Mouse (Mus musculus): ENCODE data around the gene Bcan. TPM values are rescaled to one million over a fixed set of nuclear protein-coding genes. Genes with fewer than 3 reads are reported as not detected.

Bcan gene
- total and polyA plus RNA-seq, 3 experiments: 0.09 to 0.55 TPM; not detected in 1

GRCm38 (mm10) chr3:87947056-87947810, 52.8 kb downstream of the Bcan start:
- Histone ChIP-seq H3K79me2 (replicated peaks; ENCODE audit: control insufficient read depth, insufficient read depth, low read length) (no peaks in the 10 kb centered on the region), H3K27ac (no peak overlapping the region), H3K4me1 (ENCODE audit: control insufficient read depth, insufficient read depth, low read length) (peaks cover 5% of the 10 kb centered on the region), H3K9ac (ENCODE audit: low read depth, low read length) (no peak overlapping the region), H3K27me3 (ENCODE audit: control insufficient read depth, insufficient read depth, low read length) (peaks cover 10% of the 10 kb centered on the region), H3K4me3 (no peak overlapping the region), H3K36me3 (ENCODE audit: control insufficient read depth, insufficient read depth, low read length) (no peaks in the 10 kb centered on the region)
- no peak for DNase-seq
- TF ChIP-seq POLR2A (IDR thresholded peaks at IDR 0.05; ENCODE audit: insufficient read depth, low read depth, low read length) (no peak), CTCF (IDR thresholded peaks at IDR 0.05) (no peak), EP300 (IDR thresholded peaks at IDR 0.05; ENCODE audit: insufficient read depth, low read depth, low read length) (no peak)
- intact Hi-C loops (cut with DNase I): no loop called here
- WGBS: 16% methylated on average over 26 of the region's 26 CpGs

- TF ChIP-seq EP300 (IDR thresholded peaks at IDR 0.05; ENCODE audit: insufficient read depth, low read depth, low read length) (no peak), POLR2A (IDR thresholded peaks at IDR 0.05; ENCODE audit: insufficient read depth, low read depth, low read length) (no peak), CTCF (IDR thresholded peaks at IDR 0.05) (no peak)
- Histone ChIP-seq H3K4me3 (no peak overlapping the region), H3K79me2 (replicated peaks; ENCODE audit: control insufficient read depth, insufficient read depth, low read length) (no peaks in the 10 kb centered on the region), H3K27me3 (ENCODE audit: control insufficient read depth, insufficient read depth, low read length) (peaks cover 9% of the 10 kb centered on the region), H3K27ac (no peak overlapping the region), H3K4me1 (ENCODE audit: control insufficient read depth, insufficient read depth, low read length) (peaks cover 5% of the 10 kb centered on the region), H3K36me3 (ENCODE audit: control insufficient read depth, insufficient read depth, low read length) (no peaks in the 10 kb centered on the region), H3K9ac (ENCODE audit: low read depth, low read length) (no peak overlapping the region)
- intact Hi-C loops (cut with DNase I): no loop called here
- DNase-seq: no peak
- 40% methylated on average over 1 of the region's 1 CpGs for WGBS
These were observed 53.5 kb downstream of the Bcan start for GRCm38 (mm10) chr3:87946541-87946860.

- DNase-seq: no peak
- H3K4me1 ChIP-seq (ENCODE audit: control insufficient read depth, insufficient read depth, low read length): peaks cover 5% of the 10 kb centered on the region
- H3K27ac ChIP-seq: no peak overlapping the region
- H3K36me3 ChIP-seq (ENCODE audit: control insufficient read depth, insufficient read depth, low read length): no peaks in the 10 kb centered on the region
- H3K9ac ChIP-seq (ENCODE audit: low read depth, low read length): no peak overlapping the region
- WGBS: 51% methylated on average over 12 of the region's 12 CpGs
- TF ChIP-seq EP300 (IDR thresholded peaks at IDR 0.05; ENCODE audit: insufficient read depth, low read depth, low read length) (no peak), CTCF (IDR thresholded peaks at IDR 0.05) (no peak), POLR2A (IDR thresholded peaks at IDR 0.05; ENCODE audit: insufficient read depth, low read depth, low read length) (no peak)
- H3K27me3 ChIP-seq (ENCODE audit: control insufficient read depth, insufficient read depth, low read length): peaks cover 8% of the 10 kb centered on the region; the same call in 1 of the 2 replicates
- H3K4me3 ChIP-seq: no peak overlapping the region
- no peaks in the 10 kb centered on the region for H3K79me2 ChIP-seq (replicated peaks; ENCODE audit: control insufficient read depth, insufficient read depth, low read length)
- intact Hi-C loops (cut with DNase I): no loop called here
These were observed 54.1 kb downstream of the Bcan start for GRCm38 (mm10) chr3:87945781-87946540.

GRCm38 (mm10) chr3:87944838-87945600, 55.0 kb downstream of the Bcan start:
- Histone ChIP-seq H3K27ac (no peak overlapping the region), H3K79me2 (replicated peaks; ENCODE audit: control insufficient read depth, insufficient read depth, low read length) (no peaks in the 10 kb centered on the region), H3K4me1 (ENCODE audit: control insufficient read depth, insufficient read depth, low read length) (peaks cover 5% of the 10 kb centered on the region), H3K27me3 (ENCODE audit: control insufficient read depth, insufficient read depth, low read length) (peaks cover 6% of the 10 kb centered on the region; the same call in 1 of the 2 replicates), H3K36me3 (ENCODE audit: control insufficient read depth, insufficient read depth, low read length) (no peaks in the 10 kb centered on the region), H3K9ac (ENCODE audit: low read depth, low read length) (no peak overlapping the region), H3K4me3 (no peak overlapping the region)
- WGBS: 18% methylated on average over 4 of the region's 4 CpGs
- TF ChIP-seq CTCF (IDR thresholded peaks at IDR 0.05) (no peak), POLR2A (IDR thresholded peaks at IDR 0.05; ENCODE audit: insufficient read depth, low read depth, low read length) (no peak), EP300 (IDR thresholded peaks at IDR 0.05; ENCODE audit: insufficient read depth, low read depth, low read length) (no peak)
- intact Hi-C loops (cut with DNase I): no loop called here
- peak in 1 of 2 experiments; percentile 55 for DNase-seq

GRCm38 (mm10) chr3:87943586-87943985, 56.4 kb downstream of the Bcan start:
- Histone ChIP-seq H3K36me3 (ENCODE audit: control insufficient read depth, insufficient read depth, low read length) (peaks cover 2% of the 10 kb centered on the region; the same call in 1 of the 2 replicates), H3K27me3 (ENCODE audit: control insufficient read depth, insufficient read depth, low read length) (peaks cover 2% of the 10 kb centered on the region; the same call in 1 of the 2 replicates), H3K9ac (ENCODE audit: low read depth, low read length) (no peak overlapping the region), H3K79me2 (replicated peaks; ENCODE audit: control insufficient read depth, insufficient read depth, low read length) (no peaks in the 10 kb centered on the region), H3K4me3 (no peak overlapping the region), H3K27ac (no peak overlapping the region), H3K4me1 (ENCODE audit: control insufficient read depth, insufficient read depth, low read length) (peaks cover 5% of the 10 kb centered on the region)
- 66% methylated on average over 7 of the region's 7 CpGs for WGBS
- no peak for DNase-seq
- intact Hi-C loops (cut with DNase I): no loop called here
- TF ChIP-seq EP300 (IDR thresholded peaks at IDR 0.05; ENCODE audit: insufficient read depth, low read depth, low read length) (no peak), CTCF (IDR thresholded peaks at IDR 0.05) (no peak), POLR2A (IDR thresholded peaks at IDR 0.05; ENCODE audit: insufficient read depth, low read depth, low read length) (no peak)

Data from heart, adult 2 months (tissue).